Mouse (Mus musculus) MEL (cell line): ENCODE data around the gene Trp53tg5. TPM values are rescaled to one million over a fixed set of nuclear protein-coding genes. Genes with fewer than 3 reads are reported as not detected.

Experiments used
- DNase-seq: peaks from one replicate; pipeline ENCODE4 v3.0.0; 2011; ENCODE audit warnings: low read depth, low spot score
- H3K27ac ChIP-seq: 2 replicates; pipeline ENCODE4 v1.5.1; 2012; ENCODE audit warnings: low read depth, mild to moderate bottlenecking, control low read depth, low read length, moderate library complexity; ENCODE audit not compliant: control insufficient read depth
- H3K27me3 ChIP-seq, 2 experiments: fragments of 150-350 bp in 1 of 2; sonication (generic) in 1 of 2; 2 replicates each; pipeline ENCODE4 v1.6.1; 2012; ENCODE audit warnings: low read length in 2 of 2, mild to moderate bottlenecking in 2 of 2, improper control_type of control experiment in 1 of 2, moderate library complexity in 1 of 2; ENCODE audit not compliant: insufficient read depth in 2 of 2, control insufficient read depth in 1 of 2
- H3K36me3 ChIP-seq, 2 experiments: 2 replicates each; pipeline ENCODE4 v1.6.1; 2012 to 2014; ENCODE audit warnings: low read length in 2 of 2, improper control_type of control experiment in 1 of 2, inconsistent platforms in 1 of 2, mild to moderate bottlenecking in 1 of 2; ENCODE audit not compliant: insufficient read depth in 2 of 2, control insufficient read depth in 1 of 2
- H3K4me1 ChIP-seq, 2 experiments: fragments of 150-350 bp in 1 of 2; sonication (generic) in 1 of 2; 2 replicates each; pipeline ENCODE4 v1.6.1; 2012; ENCODE audit warnings: low read length in 2 of 2, improper control_type of control experiment in 1 of 2, mild to moderate bottlenecking in 1 of 2; ENCODE audit not compliant: insufficient read depth in 2 of 2, control insufficient read depth in 1 of 2
- H3K4me3 ChIP-seq, 2 experiments: fragments of 150-350 bp in 1 of 2; sonication (generic) in 1 of 2; 2 replicates each; pipeline ENCODE4 v1.5.1; 2012; ENCODE audit warnings: low read depth in 2 of 2, low read length in 2 of 2, mild to moderate bottlenecking in 2 of 2, moderate library complexity in 2 of 2, control low read depth in 1 of 2, improper control_type of control experiment in 1 of 2; ENCODE audit not compliant: control insufficient read depth in 1 of 2, insufficient read depth in 1 of 2
- H3K79me2 ChIP-seq: 2 replicates; pipeline ENCODE4 v1.6.1; 2012; ENCODE audit warnings: mild to moderate bottlenecking, low read length, moderate library complexity; ENCODE audit not compliant: control insufficient read depth, poor library complexity, insufficient read depth
- H3K9ac ChIP-seq: 2 replicates; pipeline ENCODE4 v1.6.1; 2012; ENCODE audit warnings: low read depth, mild to moderate bottlenecking, control low read depth, low read length, moderate library complexity; ENCODE audit not compliant: control insufficient read depth, poor library complexity, severe bottlenecking
- H3K9me3 ChIP-seq: fragments of 150-350 bp; sonication (generic); replicated peaks from 2 replicates; pipeline ENCODE4 v1.6.1; 2012; ENCODE audit warnings: mild to moderate bottlenecking, low read length, improper control_type of control experiment, moderate library complexity; ENCODE audit not compliant: insufficient read depth
- EP300 ChIP-seq, 2 experiments: IDR thresholded peaks; 2 replicates each; pipeline ENCODE4 v1.6.1; 2011; ENCODE audit warnings: improper control_type of control experiment in 2 of 2, low read length in 2 of 2, low read depth in 1 of 2, mild to moderate bottlenecking in 1 of 2
- GABPA ChIP-seq: IDR thresholded peaks from 2 replicates; pipeline ENCODE4 v1.6.1; 2012; ENCODE audit warnings: low read depth, mild to moderate bottlenecking, inconsistent platforms, low read length, improper control_type of control experiment, moderate library complexity
- GATA1 ChIP-seq: IDR thresholded peaks from 2 replicates; pipeline ENCODE4 v1.6.1; 2011; ENCODE audit warnings: low read depth, low read length, improper control_type of control experiment
- HCFC1 ChIP-seq: IDR thresholded peaks from 2 replicates; pipeline ENCODE4 v1.6.1; 2012; ENCODE audit warnings: low read depth, mild to moderate bottlenecking, inconsistent platforms, low read length, improper control_type of control experiment, moderate library complexity
- KAT2A ChIP-seq: conservative IDR thresholded peaks from 2 replicates; pipeline ENCODE4 v1.6.1; 2012; ENCODE audit warnings: low read depth, low read length, improper control_type of control experiment, inconsistent platforms
- MAFK ChIP-seq: IDR thresholded peaks from 2 replicates; pipeline ENCODE4 v1.6.1; 2011; ENCODE audit warnings: low read depth, mild to moderate bottlenecking, low read length, improper control_type of control experiment, borderline replicate concordance
- MAZ ChIP-seq: IDR thresholded peaks from 2 replicates; pipeline ENCODE4 v1.6.1; 2012; ENCODE audit warnings: low read depth, mild to moderate bottlenecking, inconsistent platforms, low read length, improper control_type of control experiment
- MEF2A ChIP-seq: IDR thresholded peaks from 2 replicates; pipeline ENCODE4 v1.6.1; 2014; ENCODE audit warnings: low read depth, mild to moderate bottlenecking, inconsistent platforms, low read length, improper control_type of control experiment; ENCODE audit not compliant: poor library complexity, insufficient replicate concordance, severe bottlenecking; ENCODE audit errors: extremely low read depth
- MXI1 ChIP-seq: IDR thresholded peaks from 2 replicates; pipeline ENCODE4 v1.6.1; 2011; ENCODE audit warnings: mild to moderate bottlenecking, low read depth, low read length, improper control_type of control experiment
- NELFE ChIP-seq: IDR thresholded peaks from 2 replicates; pipeline ENCODE4 v1.6.1; 2011; ENCODE audit warnings: low read depth, low read length, improper control_type of control experiment
- POLR2AphosphoS5 ChIP-seq: IDR thresholded peaks from 2 replicates; pipeline ENCODE4 v1.6.1; 2012; ENCODE audit warnings: low read depth, borderline replicate concordance, mild to moderate bottlenecking, inconsistent platforms, low read length, moderate library complexity, mixed read lengths
- RAD21 ChIP-seq: IDR thresholded peaks from 2 replicates; pipeline ENCODE4 v1.6.1; 2011; ENCODE audit warnings: mild to moderate bottlenecking, low read depth, low read length, improper control_type of control experiment
- RCOR1 ChIP-seq: IDR thresholded peaks from 2 replicates; pipeline ENCODE4 v1.6.1; 2012; ENCODE audit warnings: low read depth, mild to moderate bottlenecking, inconsistent platforms, low read length, improper control_type of control experiment
- SIN3A ChIP-seq: IDR thresholded peaks from 2 replicates; pipeline ENCODE4 v1.6.1; 2012; ENCODE audit warnings: low read length, improper control_type of control experiment, inconsistent platforms
- TCF12 ChIP-seq: IDR thresholded peaks from 2 replicates; pipeline ENCODE4 v1.6.1; 2014; ENCODE audit warnings: low read depth, mild to moderate bottlenecking, inconsistent platforms, low read length, improper control_type of control experiment, moderate library complexity
- ZC3H11A ChIP-seq: IDR thresholded peaks from 2 replicates; pipeline ENCODE4 v1.6.1; 2012; ENCODE audit warnings: low read depth, mild to moderate bottlenecking, inconsistent platforms, low read length, improper control_type of control experiment
- ZKSCAN1 ChIP-seq: IDR thresholded peaks from 2 replicates; pipeline ENCODE4 v1.6.1; 2012; ENCODE audit warnings: low read depth, mild to moderate bottlenecking, inconsistent platforms, low read length, improper control_type of control experiment, moderate library complexity
- ZNF384 ChIP-seq: IDR thresholded peaks from 2 replicates; pipeline ENCODE4 v1.6.1; 2012; ENCODE audit warnings: low read depth, mild to moderate bottlenecking, inconsistent platforms, low read length, improper control_type of control experiment
- polyA plus RNA-seq, 2 experiments: library from polyadenylated mRNA; stranded (reverse) in 1 of 2; unstranded in 1 of 2; fragments of >175 nt in 1 of 2; fragments of >200 nt in 1 of 2; gene quantifications; 2 replicates each; pipeline versions ENCODE4 v1.2.1 to v1.2.4; 2012; ENCODE audit warnings: low replicate concordance in 2 of 2, low read depth in 1 of 2; ENCODE audit not compliant: insufficient read length in 2 of 2, insufficient read depth in 1 of 2, missing spikeins in 1 of 2
- total RNA-seq: library from RNA; depleted of rRNA; stranded (reverse); fragments of 300-350 nt; gene quantifications from 2 replicates; pipeline ENCODE4 v1.2.3, GENCODE M21; 2012

Gene Trp53tg5
- total and polyA plus RNA-seq, 3 experiments = 0.13 TPM; not detected in 2

DNA sequence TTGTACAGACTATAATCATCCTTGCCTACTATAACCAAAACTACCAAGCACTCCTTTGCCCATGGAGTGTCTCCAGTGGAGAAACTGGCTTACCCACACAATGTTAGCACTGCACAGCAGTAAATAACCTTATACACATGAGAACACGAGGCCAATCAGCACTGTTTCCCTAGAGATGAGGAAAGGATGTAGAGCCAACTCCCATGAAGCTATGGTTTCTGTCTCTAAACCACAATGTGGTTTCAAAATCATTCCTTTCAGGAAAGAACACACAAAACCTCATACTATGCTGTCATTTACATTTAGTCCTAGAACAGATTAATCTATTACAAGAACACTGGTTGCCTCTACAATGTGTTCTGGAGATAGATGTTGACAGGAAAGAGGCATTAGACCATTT lies 22.8 kb upstream of the Trp53tg5 start:
- 0 out of 2 replicates have a peak, but pooled peaks have one; percentile 18 for TF ChIP-seq RCOR1
- no peak for TF ChIP-seq KAT2A
- peak; percentile 33; the same call in 1 of the 2 replicates for TF ChIP-seq MXI1
- Histone ChIP-seq H3K4me3 (no peak overlapping the region; a peak in 1 of 4 replicates), H3K9ac (peak overlapping the region; percentile 84; the same call in 1 of the 2 replicates), H3K79me2 (peaks cover 10% of the 10 kb centered on the region), H3K9me3 (no peaks in the 10 kb centered on the region), H3K36me3 (peaks cover 0 to 22% of the 10 kb centered on the region in 2 experiments; a peak in 2 of 4 replicates), H3K4me1 (peaks cover 2 to 18% of the 10 kb centered on the region in 2 experiments), H3K27me3 (no peaks in the 10 kb centered on the region), H3K27ac (no peak overlapping the region)
- peak; percentile 50 for DNase-seq

DNA sequence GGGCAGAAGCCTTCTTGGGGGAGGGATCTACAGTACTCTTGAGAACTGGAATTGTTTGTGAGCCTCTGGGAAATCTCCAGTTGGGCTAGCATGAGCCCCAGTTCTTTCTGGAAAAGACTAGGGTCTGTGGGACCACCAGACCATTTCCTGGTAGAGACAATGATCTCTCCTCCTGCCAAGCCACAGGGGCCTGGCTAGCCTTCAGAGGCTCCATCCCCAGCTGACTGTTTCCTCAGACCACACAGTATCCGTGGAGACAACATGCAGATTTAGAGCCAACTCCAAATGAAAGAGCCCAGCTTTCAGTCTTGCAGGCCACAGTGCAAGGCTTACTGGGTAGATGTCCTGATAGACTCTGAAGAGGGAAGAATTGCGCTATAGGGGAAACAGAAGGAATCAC lies 20.6 kb upstream of the Trp53tg5 start:
- Histone ChIP-seq H3K4me1 (peaks cover 2 to 18% of the 10 kb centered on the region in 2 experiments), H3K27me3 (no peaks in the 10 kb centered on the region), H3K36me3 (peaks cover 3 to 22% of the 10 kb centered on the region in 2 experiments), H3K9ac (no peak overlapping the region), H3K9me3 (no peaks in the 10 kb centered on the region), H3K27ac (no peak overlapping the region), H3K4me3 (no peak overlapping the region), H3K79me2 (peaks cover 10% of the 10 kb centered on the region)
- TF ChIP-seq GABPA = no peak
- no peak for TF ChIP-seq MAFK
- no peak for TF ChIP-seq POLR2AphosphoS5
- no peak for TF ChIP-seq NELFE
- TF ChIP-seq MEF2A = no peak
- no peak for TF ChIP-seq RAD21
- TF ChIP-seq HCFC1 = no peak
- no peak for TF ChIP-seq MAZ
- TF ChIP-seq TCF12 = no peak
- TF ChIP-seq SIN3A = no peak
- no peak for TF ChIP-seq GATA1
- DNase-seq = no peak

DNA sequence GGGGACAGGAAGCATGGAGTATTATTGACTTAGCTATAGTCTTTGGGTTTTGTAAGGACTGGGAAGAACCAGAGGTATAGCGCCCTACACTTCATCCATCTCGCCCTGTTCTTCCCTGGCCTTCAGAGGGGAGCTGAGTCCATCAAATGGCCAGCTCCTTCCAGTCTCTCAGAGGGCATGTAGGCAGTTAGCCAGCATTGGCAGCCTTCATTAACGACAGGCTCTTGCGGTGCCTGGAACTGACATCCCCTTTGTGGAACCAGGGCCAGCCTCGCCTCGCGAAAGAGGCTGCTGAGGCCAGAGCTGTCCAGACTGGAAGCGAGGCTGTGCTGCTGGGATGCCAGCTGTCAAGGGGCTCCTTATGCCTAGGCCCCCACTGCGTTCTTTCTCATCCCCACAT lies 14.3 kb upstream of the Trp53tg5 start:
- peaks cover 3 to 7% of the 10 kb centered on the region in 2 experiments for H3K36me3 ChIP-seq
- peaks cover 4% of the 10 kb centered on the region; the same call in 1 of the 2 replicates for H3K79me2 ChIP-seq
- no peak for DNase-seq
- H3K4me1 ChIP-seq = peaks cover 4 to 15% of the 10 kb centered on the region in 2 experiments
- no peaks in the 10 kb centered on the region for H3K9me3 ChIP-seq
- H3K4me3 ChIP-seq = no peak overlapping the region
- H3K27ac ChIP-seq = no peak overlapping the region
- H3K9ac ChIP-seq = no peak overlapping the region
- no peaks in the 10 kb centered on the region for H3K27me3 ChIP-seq
- TF ChIP-seq EP300 (IDR thresholded peaks at IDR 0.05; ENCODE audit: low read depth in 1 of 2, low read length in 2 of 2) = no peak
- no peak for TF ChIP-seq HCFC1
- TF ChIP-seq MAZ = no peak
- no peak for TF ChIP-seq ZC3H11A
- no peak for TF ChIP-seq NELFE
- no peak for TF ChIP-seq ZKSCAN1
- TF ChIP-seq POLR2AphosphoS5 = no peak
- no peak for TF ChIP-seq ZNF384
- TF ChIP-seq KAT2A = no peak
- TF ChIP-seq RAD21 = no peak
